Mouse (Mus musculus) neural tube, embryonic 12.5 days (tissue): ENCODE data around the gene Pkd1. TPM values are rescaled to one million over a fixed set of nuclear protein-coding genes. Genes with fewer than 3 reads are reported as not detected.

Experiments used
- ATAC-seq: fragments of 200-750 bp; cut with Nextera tagmentation; 2 replicates; pipeline ENCODE4 v1.8.0; 2017; ENCODE audit warnings: low read depth, mild to moderate bottlenecking, moderate TSS enrichment, moderate library complexity; ENCODE audit not compliant: low FRiP score
- H3K27ac ChIP-seq: fragments of 300-500 bp; sonication (generic); 2 replicates; pipeline ENCODE4 v1.5.1; 2016
- H3K27me3 ChIP-seq: fragments of 300-500 bp; sonication (generic); replicated peaks from 2 replicates; pipeline ENCODE4 v1.6.1; 2016; ENCODE audit warnings: mild to moderate bottlenecking
- H3K36me3 ChIP-seq: fragments of 300-500 bp; sonication (generic); 2 replicates; pipeline ENCODE4 v1.6.1; 2016; ENCODE audit warnings: mild to moderate bottlenecking
- H3K4me1 ChIP-seq: fragments of 300-500 bp; sonication (generic); 2 replicates; pipeline ENCODE4 v1.6.1; 2016
- H3K4me2 ChIP-seq: fragments of 300-500 bp; sonication (generic); replicated peaks from 2 replicates; pipeline ENCODE4 v1.6.1; 2016; ENCODE audit warnings: mild to moderate bottlenecking
- H3K4me3 ChIP-seq: fragments of 300-500 bp; sonication (generic); 2 replicates; pipeline ENCODE4 v1.5.1; 2016
- H3K9ac ChIP-seq: fragments of 300-500 bp; sonication (generic); 2 replicates; pipeline ENCODE4 v1.6.1; 2016; ENCODE audit warnings: mild to moderate bottlenecking
- H3K9me3 ChIP-seq: fragments of 300-500 bp; sonication (generic); 2 replicates; pipeline ENCODE4 v1.6.1; 2016; ENCODE audit warnings: mild to moderate bottlenecking
- WGBS: fragments of 180-500 bp; shearing (Covaris S2); methylation state at CpG from one replicate; pipeline ENCODE4 v1.1.7; 2016; 5-methylcytosine and 5-hydroxymethylcytosine counted together
- polyA plus RNA-seq: library from polyadenylated mRNA; unstranded; fragments of >200 nt; fragmentation: Nextera tagmentation; extraction: Ambion mirVana; gene quantifications from 2 replicates; pipeline ENCODE4 v1.2.1, GENCODE M21; 2016

Pkd1 gene
- polyA plus RNA-seq, 1 experiment from 2014 or later, result 23.0 TPM

DNA sequence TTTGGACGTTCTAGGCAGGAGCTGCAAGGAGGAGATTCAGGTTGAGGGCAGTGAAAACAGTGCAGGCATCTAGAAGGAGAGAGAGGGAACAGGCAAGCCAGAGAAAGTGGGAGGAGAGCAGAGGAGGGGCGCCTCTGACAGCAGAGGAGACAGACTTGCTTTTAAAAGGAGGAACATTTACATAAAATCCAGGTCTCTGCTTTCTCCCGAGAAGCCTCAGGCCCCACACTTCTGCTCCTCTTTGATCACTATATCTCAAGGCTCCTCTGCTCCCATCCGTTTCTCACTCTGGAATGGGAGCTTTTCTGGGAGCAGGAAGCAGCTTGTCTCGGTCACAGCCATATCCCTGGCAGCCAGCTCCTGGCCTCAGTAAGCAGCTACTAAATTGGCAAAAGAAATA is 14.3 kb upstream of the Pkd1 start:
- WGBS, result 51% methylated on average over 5 of the region's 5 CpGs
- ATAC-seq, result no peak
- H3K4me2 ChIP-seq, result no peak overlapping the region
- H3K27me3 ChIP-seq, result no peaks in the 10 kb centered on the region
- peaks cover 5% of the 10 kb centered on the region; the same call in 1 of the 2 replicates for H3K36me3 ChIP-seq
- no peak overlapping the region for H3K27ac ChIP-seq
- H3K9me3 ChIP-seq, result no peaks in the 10 kb centered on the region
- H3K4me3 ChIP-seq, result no peak overlapping the region
- H3K4me1 ChIP-seq, result peaks cover 26% of the 10 kb centered on the region
- no peak overlapping the region for H3K9ac ChIP-seq

DNA sequence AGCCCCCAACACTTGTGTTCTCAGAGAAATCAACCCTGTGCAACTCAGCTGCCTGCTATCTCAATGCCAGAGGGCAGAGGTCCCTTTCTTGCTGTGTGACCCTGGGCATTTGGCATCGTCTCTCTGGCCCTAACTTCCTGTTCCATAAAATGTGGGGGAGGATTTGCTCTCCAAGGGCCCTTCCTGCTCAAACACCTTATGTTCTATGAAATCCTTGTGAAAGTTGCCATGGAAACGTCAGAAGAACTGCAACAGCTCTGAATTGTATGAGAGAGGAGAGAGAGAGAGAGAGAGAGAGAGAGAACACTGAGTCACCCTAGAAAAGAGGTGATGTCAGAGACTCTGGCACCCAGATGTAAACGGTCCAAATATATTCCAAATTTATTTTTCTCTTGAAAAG is 12.1 kb upstream of the Pkd1 start:
- peaks cover 17% of the 10 kb centered on the region for H3K4me1 ChIP-seq
- no peaks in the 10 kb centered on the region for H3K36me3 ChIP-seq
- no peak overlapping the region for H3K27ac ChIP-seq
- WGBS, result 46% methylated on average over 3 of the region's 3 CpGs
- no peak for ATAC-seq
- H3K9me3 ChIP-seq, result no peaks in the 10 kb centered on the region
- no peaks in the 10 kb centered on the region for H3K27me3 ChIP-seq
- H3K4me3 ChIP-seq, result no peak overlapping the region
- no peak overlapping the region for H3K4me2 ChIP-seq
- no peak overlapping the region for H3K9ac ChIP-seq

DNA sequence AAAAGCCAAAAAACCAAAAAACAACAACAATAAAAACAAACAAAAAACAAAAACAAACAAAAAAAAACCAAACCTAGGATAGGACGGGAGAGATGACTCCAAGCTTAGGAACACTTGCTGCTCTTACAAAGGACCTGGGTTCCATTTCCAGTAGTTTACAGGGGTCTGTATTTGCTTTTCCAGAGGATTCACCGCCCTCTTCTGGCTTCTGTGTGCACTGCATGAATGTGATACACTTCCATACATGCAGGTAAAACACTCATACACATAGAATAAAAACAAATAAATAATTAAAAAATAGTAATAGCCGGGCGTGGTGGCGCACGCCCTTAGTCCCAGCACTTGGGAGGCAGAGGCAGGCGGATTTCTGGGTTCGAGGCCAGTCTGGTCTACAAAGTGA is 10.7 kb upstream of the Pkd1 start:
- Histone ChIP-seq H3K36me3 (no peaks in the 10 kb centered on the region), H3K4me1 (peaks cover 5% of the 10 kb centered on the region; the same call in 1 of the 2 replicates), H3K4me3 (no peak overlapping the region), H3K27me3 (no peaks in the 10 kb centered on the region), H3K27ac (no peak overlapping the region), H3K9me3 (no peaks in the 10 kb centered on the region), H3K9ac (no peak overlapping the region), H3K4me2 (no peak overlapping the region)
- ATAC-seq, result no peak
- 74% methylated on average over 8 of the region's 8 CpGs for WGBS

DNA sequence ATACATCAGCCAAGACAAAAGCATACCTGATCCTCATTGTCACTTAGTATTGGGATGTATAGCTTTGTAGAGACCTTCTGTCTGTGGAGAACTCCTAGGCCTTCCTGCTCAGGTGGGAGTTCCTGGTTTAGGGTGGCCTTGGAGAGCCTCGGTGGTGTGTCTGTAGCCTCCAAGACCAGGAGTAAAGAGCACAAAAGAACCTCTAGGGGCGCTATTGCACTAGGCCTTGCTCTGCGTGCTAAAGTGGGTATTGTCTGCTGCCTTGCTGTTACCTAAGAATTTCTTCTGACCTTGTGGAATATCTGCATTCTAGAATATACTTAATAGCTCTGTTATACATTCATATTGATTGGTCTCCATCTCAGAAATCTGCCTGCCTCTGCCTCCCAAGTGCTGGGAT is 9.3 kb upstream of the Pkd1 start:
- H3K4me1 ChIP-seq, result peaks cover 9% of the 10 kb centered on the region
- ATAC-seq, result no peak
- no peak overlapping the region for H3K27ac ChIP-seq
- H3K9ac ChIP-seq, result no peak overlapping the region
- WGBS, result 8% methylated on average over 3 of the region's 3 CpGs
- no peaks in the 10 kb centered on the region for H3K9me3 ChIP-seq
- H3K4me3 ChIP-seq, result no peak overlapping the region
- H3K4me2 ChIP-seq, result no peak overlapping the region
- H3K27me3 ChIP-seq, result 0 out of 2 replicates have a peak, but pooled peaks cover 3% of the 10 kb centered on the region
- H3K36me3 ChIP-seq, result no peaks in the 10 kb centered on the region

DNA sequence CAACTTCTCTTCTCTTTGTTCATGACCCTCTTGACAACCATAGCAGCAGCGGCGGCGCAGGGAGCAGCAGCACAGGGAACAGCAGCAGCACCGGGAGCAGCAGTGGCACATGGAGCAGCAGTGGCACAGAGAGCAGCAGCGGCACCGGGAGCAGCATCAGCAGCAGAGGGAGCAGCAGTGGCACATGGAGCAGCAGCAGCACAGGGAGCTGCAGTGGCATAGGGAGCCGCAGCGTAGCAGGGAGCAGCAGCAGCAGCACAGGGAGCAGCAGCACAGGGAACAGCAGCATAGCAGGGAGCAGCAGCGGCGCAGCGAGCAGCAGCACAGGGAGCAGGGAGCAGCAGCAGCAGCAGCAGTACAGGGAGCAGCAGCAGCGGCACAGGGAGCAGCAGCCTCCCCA is 5.0 kb upstream of the Pkd1 start:
- H3K4me1 ChIP-seq, result peaks cover 12% of the 10 kb centered on the region; the same call in 1 of the 2 replicates
- H3K9ac ChIP-seq, result no peak overlapping the region
- H3K27me3 ChIP-seq, result peaks cover 17% of the 10 kb centered on the region
- peak overlapping the region; percentile 41 for H3K4me2 ChIP-seq
- H3K4me3 ChIP-seq, result 0 out of 2 replicates have a peak overlapping the region, but pooled peaks have one; percentile 7
- 21% methylated on average over 12 of the region's 12 CpGs for WGBS
- H3K36me3 ChIP-seq, result no peaks in the 10 kb centered on the region
- no peak overlapping the region for H3K27ac ChIP-seq
- no peaks in the 10 kb centered on the region for H3K9me3 ChIP-seq
- no peak for ATAC-seq

DNA sequence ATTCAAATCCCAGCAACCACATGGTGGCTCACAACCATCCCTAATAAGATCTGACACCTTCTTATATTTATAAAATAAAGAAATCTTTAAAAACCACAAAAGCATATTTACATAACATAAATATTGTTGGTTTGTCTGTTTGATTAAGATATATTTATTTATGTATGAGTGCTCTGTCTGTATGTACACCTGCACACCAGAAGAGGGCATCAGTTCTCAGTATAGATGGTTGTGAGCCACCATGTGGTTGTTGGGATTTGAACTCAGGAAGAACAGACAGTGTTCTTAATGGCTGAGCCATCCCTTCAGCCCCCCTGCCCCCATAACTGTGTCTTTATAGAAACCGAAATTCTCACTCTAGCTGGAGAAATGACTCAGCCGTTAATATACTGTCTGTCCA is 4.4 kb upstream of the Pkd1 start:
- Histone ChIP-seq H3K4me1 (peaks cover 12% of the 10 kb centered on the region; the same call in 1 of the 2 replicates), H3K9me3 (no peaks in the 10 kb centered on the region), H3K36me3 (no peaks in the 10 kb centered on the region), H3K4me3 (no peak overlapping the region), H3K9ac (no peak overlapping the region), H3K4me2 (no peak overlapping the region), H3K27me3 (peaks cover 17% of the 10 kb centered on the region), H3K27ac (no peak overlapping the region)
- no peak for ATAC-seq
- 89% methylated on average over 2 of the region's 2 CpGs for WGBS

DNA sequence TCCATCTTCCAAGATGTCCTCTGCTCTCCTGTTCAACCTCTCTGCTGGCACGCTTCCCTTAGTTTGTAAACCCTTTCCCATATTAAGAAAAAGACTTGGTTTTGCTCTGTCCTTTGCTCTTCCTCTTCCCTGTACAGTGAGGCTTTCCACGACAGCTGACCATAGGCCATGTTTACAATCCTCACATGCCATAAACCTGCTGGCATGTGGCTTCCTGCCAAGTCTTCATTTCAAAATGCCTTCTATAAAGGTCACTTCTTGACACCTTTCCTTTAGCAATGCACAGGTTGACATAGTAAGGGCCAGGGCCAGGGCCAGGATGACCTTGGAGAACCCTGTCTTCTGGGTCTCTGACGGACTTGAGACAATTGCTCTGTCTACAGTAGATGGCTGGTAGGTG is 3.4 kb upstream of the Pkd1 start:
- peaks cover 17% of the 10 kb centered on the region for H3K27me3 ChIP-seq

DNA sequence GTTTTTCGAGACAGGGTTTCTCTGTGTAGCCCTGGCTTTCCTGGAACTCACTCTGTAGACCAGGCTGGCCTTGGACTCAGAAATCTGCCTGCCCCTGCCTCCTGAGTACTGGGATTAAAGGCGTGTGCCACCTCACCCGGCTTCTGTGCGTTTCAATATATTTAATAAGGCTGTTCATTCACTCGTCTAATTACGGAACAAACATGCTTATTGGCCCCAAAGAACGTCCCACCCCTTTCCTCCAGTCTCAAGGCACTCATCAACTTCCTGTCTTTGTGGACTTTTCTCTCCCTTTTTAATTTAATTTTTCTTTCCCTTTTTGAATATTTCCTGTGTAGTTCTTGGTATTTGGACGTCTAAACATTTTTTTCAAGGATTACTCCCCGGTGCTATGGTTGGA is 1.2 kb upstream of the Pkd1 start:
- Histone ChIP-seq H3K9ac (no peak overlapping the region), H3K4me3 (no peak overlapping the region), H3K36me3 (no peaks in the 10 kb centered on the region), H3K4me2 (peak overlapping the region; percentile 85), H3K27ac (no peak overlapping the region), H3K27me3 (peaks cover 17% of the 10 kb centered on the region), H3K9me3 (no peaks in the 10 kb centered on the region), H3K4me1 (peaks cover 34% of the 10 kb centered on the region)
- ATAC-seq, result no peak
- WGBS, result 41% methylated on average over 9 of the region's 9 CpGs

More for the DNA sequence above, 3.4 kb upstream of the Pkd1 start:
- Histone ChIP-seq H3K4me2 (no peak overlapping the region), H3K4me1 (peaks cover 19% of the 10 kb centered on the region), H3K9me3 (no peaks in the 10 kb centered on the region), H3K36me3 (no peaks in the 10 kb centered on the region), H3K27ac (no peak overlapping the region), H3K9ac (no peak overlapping the region), H3K4me3 (no peak overlapping the region)
- ATAC-seq, result no peak
- WGBS, result 87% methylated on average over 3 of the region's 3 CpGs

DNA sequence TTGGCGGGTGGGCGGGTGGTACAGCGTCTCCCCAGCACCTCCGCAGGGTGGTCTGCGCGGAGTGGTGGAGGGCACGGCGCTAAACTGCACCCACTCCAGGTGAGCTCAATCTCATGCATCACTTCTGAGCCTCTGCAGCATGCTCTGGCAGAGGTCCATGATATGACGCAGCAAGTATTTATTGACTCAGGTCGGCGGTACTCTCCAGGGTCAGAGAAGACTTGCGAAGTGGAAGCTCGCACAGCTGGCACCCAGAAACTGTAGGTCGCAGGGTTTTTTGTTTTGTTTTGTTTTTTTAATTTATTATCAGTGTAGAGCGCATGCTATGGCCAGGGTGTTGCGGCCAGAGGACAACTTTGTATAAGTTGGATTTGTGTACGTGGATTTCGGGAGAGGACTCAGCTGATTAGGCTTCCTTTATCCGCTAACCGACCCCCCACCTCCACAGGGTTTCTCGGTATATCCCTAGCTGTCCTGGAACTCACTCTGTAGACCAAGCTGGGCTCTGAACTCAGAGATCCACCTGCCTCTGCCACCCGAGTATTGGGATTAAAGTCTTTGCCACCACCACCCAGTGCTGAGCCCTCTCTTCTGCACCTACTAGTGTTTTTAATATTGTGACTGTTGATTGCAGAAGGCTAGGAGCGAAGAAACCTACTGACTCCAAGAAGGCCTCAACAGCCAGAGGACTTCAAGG is 565 bp upstream of the Pkd1 start:
- Histone ChIP-seq H3K27me3 (peaks cover 17% of the 10 kb centered on the region), H3K27ac (no peak overlapping the region), H3K4me1 (peaks cover 34% of the 10 kb centered on the region), H3K9ac (0 out of 2 replicates have a peak overlapping the region, but pooled peaks have one; percentile 6), H3K36me3 (no peaks in the 10 kb centered on the region), H3K4me3 (peak overlapping the region; percentile 76), H3K4me2 (peak overlapping the region; percentile 85), H3K9me3 (no peaks in the 10 kb centered on the region)
- ATAC-seq, result peak; percentile 24
- 5% methylated on average over 23 of the region's 23 CpGs for WGBS

DNA sequence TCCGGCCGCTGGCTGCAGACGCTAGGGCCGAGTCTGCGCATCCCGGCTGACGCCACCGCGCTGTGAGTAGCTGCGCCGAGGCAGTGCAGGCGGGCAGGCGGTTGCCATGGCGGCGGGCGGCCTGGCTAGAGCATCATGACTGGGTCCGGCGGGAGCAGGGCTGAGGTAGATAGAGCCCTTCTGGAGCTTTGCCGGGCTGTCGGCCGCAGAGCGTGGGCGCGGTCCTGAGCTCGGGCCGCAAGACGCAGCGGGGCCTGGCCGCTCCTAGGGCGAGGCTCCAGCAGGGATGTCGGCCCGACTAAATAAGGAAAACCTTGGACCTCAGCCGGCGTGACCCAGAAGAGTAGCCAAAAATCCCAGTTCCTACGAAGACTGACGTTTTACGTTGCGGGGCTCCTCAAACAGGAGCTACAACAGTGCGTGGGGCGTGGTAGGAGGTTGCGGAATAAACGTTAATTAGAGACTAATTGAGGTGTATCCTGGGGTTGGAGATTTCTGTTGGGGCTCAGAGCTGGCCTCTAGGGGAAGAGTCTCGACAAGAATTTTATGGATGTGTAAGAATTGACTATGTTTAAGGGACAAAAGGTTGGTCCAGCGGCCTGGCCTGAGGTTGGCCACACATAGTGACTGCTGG is 899 bp downstream of the Pkd1 start:
- H3K9me3 ChIP-seq, result no peaks in the 10 kb centered on the region
- under 1% methylated on average over 44 of the region's 44 CpGs for WGBS
- peak overlapping the region; percentile 85 for H3K4me2 ChIP-seq
- ATAC-seq, result peak; percentile 88
- peaks cover 13% of the 10 kb centered on the region for H3K27me3 ChIP-seq
- H3K36me3 ChIP-seq, result no peaks in the 10 kb centered on the region
- peak overlapping the region; percentile 94 for H3K9ac ChIP-seq
- H3K27ac ChIP-seq, result peak overlapping the region; percentile 96
- H3K4me3 ChIP-seq, result peak overlapping the region; percentile 76
- H3K4me1 ChIP-seq, result peaks cover 29% of the 10 kb centered on the region

DNA sequence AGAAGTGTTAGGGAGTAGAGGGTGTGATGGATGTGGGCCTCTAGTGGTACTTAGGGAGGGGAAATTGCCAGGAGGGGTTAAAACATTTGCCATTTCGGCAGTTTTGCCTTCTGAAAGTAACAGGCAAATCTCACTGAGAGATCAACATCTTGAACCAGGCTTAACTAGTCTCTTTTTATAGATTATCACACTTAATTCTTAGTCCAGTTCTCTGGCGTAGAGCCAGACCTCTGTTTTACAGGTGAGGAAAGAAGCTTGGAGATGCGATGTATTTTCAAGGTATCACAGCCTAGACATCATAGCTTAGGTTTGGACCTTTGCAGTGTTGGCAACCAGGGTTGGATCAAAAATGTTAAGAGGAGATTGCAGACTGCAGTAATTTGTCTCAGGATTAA is 1.4 kb downstream of the Pkd1 start:
- 52% methylated on average over 3 of the region's 3 CpGs for WGBS
- H3K9ac ChIP-seq, result peak overlapping the region; percentile 94
- peak overlapping the region; percentile 85 for H3K4me2 ChIP-seq
- H3K27ac ChIP-seq, result peak overlapping the region; percentile 96
- no peak for ATAC-seq
- no peaks in the 10 kb centered on the region for H3K36me3 ChIP-seq
- H3K9me3 ChIP-seq, result no peaks in the 10 kb centered on the region
- H3K4me3 ChIP-seq, result peak overlapping the region; percentile 76
- H3K27me3 ChIP-seq, result peaks cover 13% of the 10 kb centered on the region
- peaks cover 29% of the 10 kb centered on the region for H3K4me1 ChIP-seq

DNA sequence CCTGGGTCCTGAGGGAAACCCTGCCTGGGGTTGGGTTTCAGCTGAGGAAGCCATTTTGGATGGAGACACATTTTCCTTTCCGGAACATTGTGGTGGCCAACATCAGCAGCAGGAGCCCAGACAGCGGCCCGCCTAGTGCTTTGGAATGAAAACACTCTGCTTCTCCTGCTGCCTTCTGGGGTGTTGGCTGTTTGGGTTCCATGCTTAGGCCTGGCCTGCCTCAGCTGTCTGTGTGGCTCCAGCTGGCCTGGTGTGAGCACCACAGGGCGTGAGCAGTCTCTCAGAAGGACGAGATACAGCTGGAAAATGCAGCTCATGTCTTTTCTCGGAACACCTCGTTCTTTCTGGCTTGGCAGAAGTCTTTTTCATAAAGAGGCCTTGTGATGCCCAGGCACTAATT is 7.5 kb downstream of the Pkd1 start:
- Histone ChIP-seq H3K9me3 (no peaks in the 10 kb centered on the region), H3K36me3 (no peaks in the 10 kb centered on the region), H3K27me3 (no peaks in the 10 kb centered on the region), H3K27ac (no peak overlapping the region), H3K4me3 (no peak overlapping the region), H3K4me1 (peaks cover 28% of the 10 kb centered on the region), H3K4me2 (no peak overlapping the region), H3K9ac (no peak overlapping the region)
- ATAC-seq, result no peak
- 89% methylated on average over 7 of the region's 7 CpGs for WGBS
